Mouse (Mus musculus) forebrain, postnatal 0 days (tissue): Measurements from ENCODE around the gene Mcm9. TPM values are rescaled to one million over a fixed set of nuclear protein-coding genes. Genes with fewer than 3 reads are reported as not detected.

ENCODE experiments used
- ATAC-seq: fragments of 200-750 bp; cut with Nextera tagmentation; 2 replicates; pipeline ENCODE4 v1.8.0; 2017; ENCODE audit warnings: mild to moderate bottlenecking, moderate library complexity
- DNase-seq: peaks from one replicate; pipeline ENCODE4 v3.0.0-alpha.2; 2015
- H3K27ac ChIP-seq: fragments of 300-500 bp; sonication (generic); 2 replicates; pipeline ENCODE4 v1.5.1; 2014; ENCODE audit warnings: low read depth, mild to moderate bottlenecking, antibody characterized with exemption, low read length, moderate library complexity, mixed read lengths
- H3K27me3 ChIP-seq: fragments of 300-500 bp; sonication (generic); 2 replicates; pipeline ENCODE4 v1.6.1; 2014; ENCODE audit warnings: mild to moderate bottlenecking, low read length, mixed read lengths; ENCODE audit not compliant: insufficient read depth
- H3K36me3 ChIP-seq: fragments of 300-500 bp; sonication (generic); 2 replicates; pipeline ENCODE4 v1.6.1; 2014; ENCODE audit warnings: mild to moderate bottlenecking, moderate library complexity; ENCODE audit not compliant: insufficient read depth
- H3K4me1 ChIP-seq: fragments of 300-500 bp; sonication (generic); 2 replicates; pipeline ENCODE4 v1.6.1; 2014; ENCODE audit warnings: antibody characterized with exemption; ENCODE audit not compliant: insufficient read depth
- H3K4me2 ChIP-seq: fragments of 300-500 bp; sonication (generic); 2 replicates; pipeline ENCODE4 v1.6.1; 2014; ENCODE audit warnings: low read depth, mild to moderate bottlenecking, moderate library complexity
- H3K4me3 ChIP-seq: fragments of 300-500 bp; sonication (generic); 2 replicates; pipeline ENCODE4 v1.5.1; 2014; ENCODE audit warnings: low read depth, low read length, mixed read lengths
- H3K9ac ChIP-seq: fragments of 300-500 bp; sonication (generic); 2 replicates; pipeline ENCODE4 v1.6.1; 2014; ENCODE audit warnings: mild to moderate bottlenecking
- H3K9me3 ChIP-seq: fragments of 300-500 bp; sonication (generic); 2 replicates; pipeline ENCODE4 v1.6.1; 2016; ENCODE audit warnings: low read length
- CTCF ChIP-seq: sonication (generic); IDR thresholded peaks from 2 replicates; pipeline ENCODE4 v1.5.1; 2016; ENCODE audit warnings: antibody characterized with exemption, control low read depth, low read depth
- WGBS: fragments of 180-500 bp; shearing (Covaris S2); extraction: QIAGEN DNeasy Blood & Tissue Kit; methylation state at CpG from one replicate; pipeline ENCODE4 v1.1.7; 2014; 5-methylcytosine and 5-hydroxymethylcytosine counted together
- polyA plus RNA-seq: library from polyadenylated mRNA; unstranded; fragments of >200 nt; fragmentation: Nextera tagmentation; extraction: Ambion mirVana; gene quantifications from 2 replicates; pipeline ENCODE4 v1.2.1, GENCODE M21; 2015
- total RNA-seq: library from RNA; depleted of rRNA; stranded (reverse); fragments of >200 nt; gene quantifications from 2 replicates; pipeline ENCODE4 v1.2.3, GENCODE M21; 2014

Gene Mcm9
- total and polyA plus RNA-seq, 2 experiments from 2014 or later, result 4.5 to 5.4 TPM

- Histone ChIP-seq H3K27ac (no peak overlapping the region), H3K4me2 (peak overlapping the region; percentile 57), H3K27me3 (no peaks in the 10 kb centered on the region), H3K9me3 (no peaks in the 10 kb centered on the region), H3K36me3 (no peaks in the 10 kb centered on the region), H3K9ac (peak overlapping the region; percentile 45), H3K4me1 (no peaks in the 10 kb centered on the region), H3K4me3 (peak overlapping the region; percentile 32)
- 3% methylated on average over 14 of the region's 14 CpGs for WGBS
- TF ChIP-seq CTCF, result no peak
- ATAC-seq, result peak; percentile 92
- DNase-seq, result peak; percentile 67
Measured at GRCm38 (mm10) chr10:53580621-53581081, 49.6 kb downstream of the Mcm9 start.

- peak; percentile 59 for ATAC-seq
Measured at GRCm38 (mm10) chr10:53580137-53580536, 50.1 kb downstream of the Mcm9 start.

GRCm38 (mm10) chr10:53568531-53568930 is 61.7 kb downstream of the Mcm9 start:
- ATAC-seq (no peak), DNase-seq (no peak)
- no peak overlapping the region for H3K4me2 ChIP-seq
- no peaks in the 10 kb centered on the region for H3K9me3 ChIP-seq
- no peak overlapping the region for H3K9ac ChIP-seq
- TF ChIP-seq CTCF, result no peak
- no peaks in the 10 kb centered on the region for H3K27me3 ChIP-seq
- H3K27ac ChIP-seq, result no peak overlapping the region
- H3K36me3 ChIP-seq, result no peaks in the 10 kb centered on the region
- no peak overlapping the region for H3K4me3 ChIP-seq
- H3K4me1 ChIP-seq, result no peaks in the 10 kb centered on the region

More at GRCm38 (mm10) chr10:53580137-53580536, 50.1 kb downstream of the Mcm9 start:
- Histone ChIP-seq H3K4me1 (no peaks in the 10 kb centered on the region), H3K36me3 (no peaks in the 10 kb centered on the region), H3K9ac (no peak overlapping the region), H3K4me2 (peak overlapping the region; percentile 57), H3K27me3 (no peaks in the 10 kb centered on the region), H3K9me3 (no peaks in the 10 kb centered on the region), H3K27ac (no peak overlapping the region), H3K4me3 (peak overlapping the region; percentile 32; the same call in 1 of the 2 replicates)
- no peak for TF ChIP-seq CTCF
- DNase-seq, result no peak
- WGBS, result 25% methylated on average over 6 of the region's 7 CpGs

- no peak overlapping the region for H3K4me3 ChIP-seq
- DNase-seq (no peak), ATAC-seq (no peak)
- no peaks in the 10 kb centered on the region for H3K4me1 ChIP-seq
- no peak for TF ChIP-seq CTCF
- no peak overlapping the region for H3K4me2 ChIP-seq
- WGBS, result 61% methylated on average over 2 of the region's 2 CpGs
- no peaks in the 10 kb centered on the region for H3K36me3 ChIP-seq
- no peaks in the 10 kb centered on the region for H3K9me3 ChIP-seq
- H3K27me3 ChIP-seq, result no peaks in the 10 kb centered on the region
- no peak overlapping the region for H3K9ac ChIP-seq
- H3K27ac ChIP-seq, result no peak overlapping the region
Measured at GRCm38 (mm10) chr10:53565538-53565937, 64.7 kb downstream of the Mcm9 start.

- Histone ChIP-seq H3K4me3 (no peak overlapping the region), H3K9me3 (no peaks in the 10 kb centered on the region), H3K9ac (no peak overlapping the region), H3K27ac (no peak overlapping the region), H3K27me3 (no peaks in the 10 kb centered on the region), H3K36me3 (no peaks in the 10 kb centered on the region), H3K4me2 (no peak overlapping the region), H3K4me1 (no peaks in the 10 kb centered on the region)
- 84% methylated on average over 5 of the region's 5 CpGs for WGBS
- ATAC-seq, result no peak
- TF ChIP-seq CTCF, result no peak
- no peak for DNase-seq
Measured at GRCm38 (mm10) chr10:53562001-53562400, 68.2 kb downstream of the Mcm9 start.

- H3K4me3 ChIP-seq, result no peak overlapping the region
- ATAC-seq (peak; percentile 40; the same call in 1 of the 2 replicates), DNase-seq (no peak)
- H3K9me3 ChIP-seq, result no peaks in the 10 kb centered on the region
- TF ChIP-seq CTCF, result no peak
- H3K4me1 ChIP-seq, result no peaks in the 10 kb centered on the region
- no peak overlapping the region for H3K4me2 ChIP-seq
- H3K36me3 ChIP-seq, result no peaks in the 10 kb centered on the region; the same call in 1 of the 2 replicates
- WGBS, result 71% methylated on average over 7 of the region's 7 CpGs
- H3K27ac ChIP-seq, result no peak overlapping the region
- H3K9ac ChIP-seq, result no peak overlapping the region
- H3K27me3 ChIP-seq, result no peaks in the 10 kb centered on the region
Measured at GRCm38 (mm10) chr10:53537596-53537995, 92.6 kb downstream of the Mcm9 start.

- no peak overlapping the region for H3K27ac ChIP-seq
- ATAC-seq (no peak), DNase-seq (no peak)
- H3K4me2 ChIP-seq, result no peak overlapping the region
- 90% methylated on average over 5 of the region's 5 CpGs for WGBS
- H3K36me3 ChIP-seq, result no peaks in the 10 kb centered on the region
- H3K4me3 ChIP-seq, result no peak overlapping the region
- H3K9me3 ChIP-seq, result no peaks in the 10 kb centered on the region
- H3K4me1 ChIP-seq, result no peaks in the 10 kb centered on the region
- TF ChIP-seq CTCF, result no peak
- no peaks in the 10 kb centered on the region for H3K27me3 ChIP-seq
- no peak overlapping the region for H3K9ac ChIP-seq
Measured at GRCm38 (mm10) chr10:53532297-53532696, 97.9 kb downstream of the Mcm9 start.
